Mouse (Mus musculus) cerebellum, adult (tissue): ENCODE data around the gene St8sia6.
"Not testable (repeated sequence)": the region's sequence is repeated elsewhere in the genome, so short reads cannot be mapped to it uniquely, and the experiment has no call there.

Experiments used
- ATAC-seq: cut with Nextera tagmentation; 2 replicates; pipeline ENCODE4 v1.9.2; 2017; ENCODE audit warnings: mild to moderate bottlenecking, moderate library complexity, mixed read lengths; ENCODE audit not compliant: insufficient number of reproducible peaks, low FRiP score, low TSS enrichment

St8sia6 gene

GRCm38 (mm10) chr2:13793969-13794363 is at the start of gene St8sia6:
Gene St8sia6, minus strand, starts transcription at chr2:13794064.
- ATAC-seq, result no peak

- no peak for ATAC-seq
Measured at GRCm38 (mm10) chr2:13836310-13836709, 42.4 kb upstream of the St8sia6 start.

DNA sequence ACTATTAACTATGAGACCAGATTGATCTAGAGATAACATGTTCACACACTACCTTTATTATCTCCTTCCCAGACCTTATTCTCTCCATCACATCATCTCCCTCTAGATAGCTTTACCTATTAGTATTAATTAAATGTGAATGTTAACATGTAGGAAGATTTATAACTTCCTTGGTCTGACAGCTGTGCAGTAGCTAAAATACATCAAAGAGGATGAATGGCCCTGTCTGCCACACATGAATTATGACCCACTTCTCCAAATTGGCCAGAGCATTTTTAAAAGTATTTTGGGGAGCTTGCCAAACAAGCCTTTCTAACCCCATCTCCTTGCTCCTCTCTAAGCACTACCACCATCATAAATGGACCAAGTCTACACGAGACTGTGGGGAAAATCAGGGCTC is 41.1 kb upstream of the St8sia6 start:
- ATAC-seq, result no peak

DNA sequence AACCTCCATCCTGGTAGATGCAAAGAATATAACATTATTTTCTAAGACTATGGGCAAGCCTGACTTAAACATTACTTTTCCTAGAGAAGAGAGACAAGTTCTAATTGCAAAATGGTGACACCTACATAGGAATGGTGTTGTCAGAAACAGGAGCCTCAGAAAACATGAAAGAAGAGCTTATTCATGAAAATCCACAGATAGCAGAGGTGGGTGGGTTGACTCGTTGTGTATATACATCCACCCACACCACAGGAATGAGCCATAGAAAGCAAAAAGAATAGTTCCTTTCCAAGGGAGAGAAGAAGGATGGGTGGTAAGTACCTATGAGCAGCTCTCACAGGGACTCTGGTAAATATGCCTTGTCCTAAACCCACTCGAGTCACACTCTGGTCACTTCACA is 22.8 kb upstream of the St8sia6 start:
- no peak for ATAC-seq

DNA sequence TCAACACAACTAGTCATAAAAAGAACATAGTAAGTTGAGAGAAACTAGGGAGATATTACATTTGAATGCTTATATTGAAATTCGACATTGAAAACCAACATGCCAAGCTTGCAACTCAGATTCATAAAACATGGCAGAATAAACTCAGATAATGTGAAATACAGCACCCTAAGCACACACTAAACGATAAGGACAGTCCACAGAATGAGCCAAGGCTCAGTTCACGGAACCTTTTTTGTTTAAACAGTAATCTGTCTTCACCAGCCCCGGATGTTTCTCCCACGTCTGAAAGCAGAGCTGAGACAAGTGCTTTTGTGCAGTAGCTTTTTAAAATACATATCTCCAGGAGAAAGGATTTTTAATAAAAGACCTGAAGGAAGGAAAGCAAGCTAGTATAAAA is 14.7 kb upstream of the St8sia6 start:
- no peak for ATAC-seq

DNA sequence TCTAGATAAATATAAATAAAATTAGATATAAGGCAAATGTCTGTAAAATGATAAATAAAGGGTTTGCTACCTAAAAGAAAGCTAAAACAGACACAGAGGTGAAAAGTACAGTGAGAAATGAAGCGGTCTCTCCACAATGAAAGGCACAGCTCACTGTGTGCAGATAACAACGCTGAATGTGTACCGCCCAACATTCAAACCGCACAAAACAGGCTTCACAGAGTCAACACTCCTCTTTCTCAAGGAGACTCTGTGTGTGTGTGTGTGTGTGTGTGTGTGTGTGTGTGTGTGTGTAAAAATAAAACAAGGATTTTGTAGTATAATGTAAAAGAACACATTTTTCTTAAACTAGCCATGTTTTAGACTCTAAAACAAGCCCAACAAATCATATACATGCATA is 14.1 kb upstream of the St8sia6 start:
- ATAC-seq, result no peak

GRCm38 (mm10) chr2:13806120-13806519 is 12.3 kb upstream of the St8sia6 start:
- no peak for ATAC-seq

DNA sequence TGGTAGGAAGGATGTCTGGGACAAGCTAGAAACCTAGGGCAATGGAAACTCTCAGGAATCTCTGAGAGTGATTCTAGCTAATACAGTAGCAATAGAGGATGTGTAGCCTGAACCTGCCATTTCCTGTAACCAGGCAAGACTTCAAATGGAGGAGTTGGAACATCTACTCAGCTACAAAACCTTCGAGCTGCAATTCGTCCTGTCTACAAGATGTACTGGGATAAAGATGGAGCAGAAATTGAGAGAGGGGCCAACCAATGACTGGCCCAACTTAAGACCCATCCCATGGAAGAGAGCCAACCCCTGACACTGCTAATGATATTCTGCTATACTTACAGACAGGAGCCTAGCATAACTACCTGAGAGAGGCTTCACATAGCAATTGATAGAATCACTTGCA is 6.8 kb upstream of the St8sia6 start:
- no peak for ATAC-seq

- ATAC-seq, result no peak
Measured at GRCm38 (mm10) chr2:13794446-13794845, 582 bp upstream of the St8sia6 start.

DNA sequence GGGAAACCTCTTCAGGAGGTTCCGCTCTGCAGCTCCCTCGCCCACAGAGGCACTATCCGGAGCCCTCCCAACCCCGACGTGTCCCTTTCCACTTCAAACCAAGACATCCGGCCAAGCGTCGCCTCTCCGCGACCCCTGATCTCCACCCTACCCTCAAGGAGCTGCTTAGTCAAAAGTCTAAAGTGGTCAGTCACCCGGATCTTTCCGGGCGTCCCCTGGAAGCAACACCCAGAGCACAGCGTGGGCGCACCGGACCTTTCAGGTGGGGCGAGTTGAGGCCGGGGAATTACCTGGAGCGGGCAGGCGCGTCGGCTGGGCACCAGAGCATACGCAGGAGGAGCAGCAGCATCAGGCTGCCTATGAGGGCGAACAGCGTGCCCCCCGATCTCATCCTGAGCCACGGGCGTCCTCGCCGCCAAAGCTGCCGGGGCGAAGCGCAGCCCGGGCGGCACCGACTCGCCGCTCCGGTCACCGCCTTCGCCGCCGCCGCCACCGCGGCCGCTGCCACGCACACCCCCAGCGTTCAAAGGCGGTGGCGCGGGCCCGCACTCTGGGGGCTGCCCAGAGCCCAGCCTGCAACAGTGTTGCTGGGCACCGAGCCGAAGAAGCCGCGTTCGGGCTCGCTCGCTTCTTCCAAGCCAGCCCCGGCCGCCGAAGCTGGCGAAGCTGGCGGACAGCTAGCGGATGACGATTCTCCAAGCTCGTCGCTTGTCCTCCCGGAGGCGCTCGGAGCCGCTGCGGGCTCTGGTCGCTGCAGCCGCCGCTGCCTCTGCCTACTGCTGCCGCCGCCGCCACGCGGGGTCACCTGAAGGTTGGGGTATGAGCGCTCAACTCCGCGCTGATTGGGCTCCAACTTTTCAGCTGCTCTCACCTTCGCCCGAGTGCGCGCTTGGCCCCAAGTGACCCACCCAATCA is 553 bp downstream of the St8sia6 start:
- ATAC-seq, result no peak

GRCm38 (mm10) chr2:13792256-13793005 is 1.4 kb downstream of the St8sia6 start:
- ATAC-seq, result no peak

DNA sequence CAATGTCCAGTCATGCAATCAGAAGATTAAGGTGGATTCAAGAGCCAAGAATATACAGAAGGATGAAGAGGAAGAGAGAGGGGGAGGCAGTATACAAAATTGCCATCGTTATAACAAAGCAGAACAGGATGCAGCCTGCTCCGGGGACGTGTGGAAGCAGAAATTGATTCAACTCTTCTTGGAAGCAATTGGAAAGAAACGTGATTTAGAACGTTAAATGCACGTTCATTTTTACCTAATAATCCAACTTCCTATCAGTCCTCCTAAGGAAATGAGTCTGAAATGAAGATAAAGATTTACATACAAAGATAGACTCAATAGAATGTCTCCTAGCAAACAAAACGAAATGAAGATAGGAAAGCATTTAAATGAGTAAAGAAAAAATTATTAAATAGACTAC is 2.3 kb downstream of the St8sia6 start:
- ATAC-seq, result no peak

- no peak for ATAC-seq
Measured at GRCm38 (mm10) chr2:13789365-13789764, 4.5 kb downstream of the St8sia6 start.

- no peak for ATAC-seq
Measured at GRCm38 (mm10) chr2:13786577-13787168, 7.2 kb downstream of the St8sia6 start.

- not testable (repeated sequence) for ATAC-seq
Measured at GRCm38 (mm10) chr2:13785992-13786391, 7.9 kb downstream of the St8sia6 start.

DNA sequence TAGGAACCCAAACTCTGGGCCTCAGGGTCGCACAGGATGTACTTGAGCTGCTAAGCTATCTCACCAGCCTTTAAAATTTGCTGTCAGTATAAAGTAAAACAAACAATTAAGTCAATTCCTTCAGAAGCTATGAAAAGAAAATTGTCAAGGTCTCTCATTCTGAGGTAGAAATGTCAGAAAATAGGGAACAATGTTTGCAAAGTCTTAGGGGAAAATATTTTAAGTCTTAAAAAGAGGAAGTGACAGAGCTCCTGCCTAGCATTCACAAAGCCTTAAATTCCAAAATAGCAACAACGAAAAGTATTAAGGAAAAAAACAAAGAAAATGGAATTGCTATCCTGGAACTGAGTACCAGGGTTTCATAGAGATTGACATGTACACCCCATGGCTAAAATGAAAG is 8.6 kb downstream of the St8sia6 start:
- no peak for ATAC-seq

- ATAC-seq, result no peak
Measured at GRCm38 (mm10) chr2:13784448-13784847, 9.4 kb downstream of the St8sia6 start.

DNA sequence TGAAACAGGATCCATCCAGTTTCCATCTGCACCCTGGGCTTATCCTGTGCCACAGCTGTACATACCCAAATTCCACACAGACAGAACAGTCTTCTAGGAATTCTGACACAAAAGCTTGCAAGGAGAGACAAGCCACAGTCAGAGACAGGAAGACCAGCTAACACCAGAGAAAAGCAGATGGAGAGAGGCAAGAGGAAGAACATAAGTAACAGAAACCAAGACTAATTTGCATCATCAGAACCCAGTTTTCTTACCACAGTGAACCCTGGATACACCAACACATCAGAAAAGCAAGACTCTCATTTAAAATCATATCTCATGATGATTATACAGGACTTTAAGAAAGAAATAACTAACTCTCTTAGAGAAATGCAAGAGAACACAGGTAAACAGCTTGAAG is 16.8 kb downstream of the St8sia6 start:
- no peak for ATAC-seq

DNA sequence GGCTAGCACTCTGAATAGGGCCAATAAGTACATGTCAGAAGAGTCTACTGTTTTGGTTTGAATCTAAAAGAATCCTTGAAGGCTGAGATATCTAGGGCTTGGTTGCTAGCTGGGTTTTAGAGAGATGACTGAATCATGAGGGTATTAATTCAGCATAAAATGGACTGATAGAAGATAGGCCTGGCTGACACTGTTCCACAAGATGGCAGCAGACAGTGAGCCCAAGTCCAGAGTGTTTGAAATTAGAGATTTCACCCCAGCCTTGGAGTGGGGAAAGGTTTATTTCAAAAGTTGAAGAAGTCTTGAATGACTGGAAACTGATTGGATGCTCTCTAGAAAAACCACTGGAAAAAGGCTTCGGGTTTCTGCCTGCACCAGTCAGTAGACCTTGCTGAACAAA is 17.4 kb downstream of the St8sia6 start:
- no peak for ATAC-seq

DNA sequence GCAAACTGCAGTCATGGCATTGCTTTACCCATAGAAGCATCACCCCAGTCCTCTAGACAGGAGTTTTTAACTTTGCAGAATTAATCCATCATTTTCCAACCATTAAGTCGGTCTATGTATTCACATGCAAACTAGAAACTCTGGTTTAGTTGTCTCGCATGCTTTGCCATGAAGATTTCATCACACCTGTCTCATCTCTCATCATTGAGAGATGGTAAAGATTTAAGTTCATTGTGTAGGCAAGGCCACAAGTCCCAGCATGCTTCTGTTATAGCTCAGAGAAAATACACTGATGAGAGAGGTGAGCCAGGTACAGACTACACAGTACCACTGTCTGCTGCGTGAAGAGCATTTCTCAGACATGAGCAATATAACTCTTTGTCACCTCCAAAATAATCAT is 18.8 kb downstream of the St8sia6 start:
- ATAC-seq, result no peak

GRCm38 (mm10) chr2:13768524-13768923 is 25.3 kb downstream of the St8sia6 start:
- no peak for ATAC-seq
